Mouse (Mus musculus): Measurements from ENCODE around the gene Dffa. TPM values are rescaled to one million over a fixed set of nuclear protein-coding genes. Genes with fewer than 3 reads are reported as not detected.
A peak's percentile ranks its signal among the peaks of the same experiment; 100 is the strongest.

The Dffa gene
- polyA plus RNA-seq, 1 experiment from 2014 or later: 23.3 TPM

DNA sequence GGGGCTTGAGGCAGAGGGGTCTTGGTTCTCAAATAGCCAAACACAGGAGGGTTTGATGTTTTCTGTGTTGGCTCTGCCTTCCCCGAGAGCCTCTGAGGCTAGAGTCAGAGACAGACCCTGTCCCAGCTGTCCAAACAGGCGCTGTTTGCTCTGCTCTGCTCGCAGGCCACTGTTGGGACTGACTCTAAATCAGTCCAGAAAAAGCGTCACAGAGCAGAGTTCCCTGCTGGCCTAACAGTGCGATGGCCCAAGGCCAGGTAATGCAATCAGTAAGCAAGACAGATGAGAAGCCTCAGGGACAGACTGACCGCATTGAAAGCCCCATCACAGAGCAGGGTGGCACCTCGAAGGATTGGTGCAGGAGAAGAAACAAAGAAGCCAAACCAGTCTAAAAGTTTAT lies 45.7 kb downstream of the Dffa start:
- H3K27ac ChIP-seq (ENCODE audit: low read length): no peak overlapping the region
- no peaks in the 10 kb centered on the region for H3K4me1 ChIP-seq (ENCODE audit: control insufficient read depth, insufficient read depth, low read length)
- ATAC-seq: no peak
- H3K9me3 ChIP-seq (replicated peaks; ENCODE audit: control insufficient read depth, low read length, poor library complexity, severe bottlenecking): no peaks in the 10 kb centered on the region
- no peaks in the 10 kb centered on the region for H3K27me3 ChIP-seq (ENCODE audit: control insufficient read depth, insufficient read depth, low read depth, low read length)
- H3K4me2 ChIP-seq (ENCODE audit: low read length): no peak overlapping the region
- no peak overlapping the region for H3K4me3 ChIP-seq (ENCODE audit: low read depth, low read length)
- no peak overlapping the region for H3K9ac ChIP-seq (ENCODE audit: low read depth, low read length)
- peaks cover 37% of the 10 kb centered on the region for H3K36me3 ChIP-seq (ENCODE audit: control insufficient read depth, insufficient read depth, low read length)
- 84% methylated on average over 7 of the region's 7 CpGs for WGBS

DNA sequence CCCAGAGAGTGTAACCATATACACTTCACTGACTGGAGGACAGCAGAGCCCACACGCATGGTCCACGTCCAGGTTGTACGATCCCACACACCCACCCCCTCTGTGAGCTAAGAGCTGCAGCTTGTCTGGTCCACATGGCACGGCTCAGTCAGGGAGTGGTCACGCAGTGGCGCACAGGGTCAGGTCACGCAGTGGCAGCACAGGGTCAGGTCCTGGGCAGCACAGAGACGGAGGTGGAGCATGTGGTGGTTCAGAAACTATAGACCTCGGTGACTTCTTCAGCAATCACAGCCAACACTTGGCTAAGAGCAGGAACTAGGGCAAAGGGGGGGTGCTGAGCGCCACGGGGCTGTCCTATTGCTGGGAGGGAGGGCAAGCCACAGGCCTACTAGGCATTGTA lies 46.3 kb downstream of the Dffa start:
- Histone ChIP-seq H3K4me3 (ENCODE audit: low read depth, low read length) (no peak overlapping the region), H3K9me3 (replicated peaks; ENCODE audit: control insufficient read depth, low read length, poor library complexity, severe bottlenecking) (no peaks in the 10 kb centered on the region), H3K36me3 (ENCODE audit: control insufficient read depth, insufficient read depth, low read length) (peaks cover 43% of the 10 kb centered on the region), H3K27me3 (ENCODE audit: control insufficient read depth, insufficient read depth, low read depth, low read length) (no peaks in the 10 kb centered on the region), H3K4me2 (ENCODE audit: low read length) (no peak overlapping the region), H3K9ac (ENCODE audit: low read depth, low read length) (no peak overlapping the region), H3K4me1 (ENCODE audit: control insufficient read depth, insufficient read depth, low read length) (no peaks in the 10 kb centered on the region), H3K27ac (ENCODE audit: low read length) (no peak overlapping the region)
- no peak for ATAC-seq
- 77% methylated on average over 11 of the region's 11 CpGs for WGBS

DNA sequence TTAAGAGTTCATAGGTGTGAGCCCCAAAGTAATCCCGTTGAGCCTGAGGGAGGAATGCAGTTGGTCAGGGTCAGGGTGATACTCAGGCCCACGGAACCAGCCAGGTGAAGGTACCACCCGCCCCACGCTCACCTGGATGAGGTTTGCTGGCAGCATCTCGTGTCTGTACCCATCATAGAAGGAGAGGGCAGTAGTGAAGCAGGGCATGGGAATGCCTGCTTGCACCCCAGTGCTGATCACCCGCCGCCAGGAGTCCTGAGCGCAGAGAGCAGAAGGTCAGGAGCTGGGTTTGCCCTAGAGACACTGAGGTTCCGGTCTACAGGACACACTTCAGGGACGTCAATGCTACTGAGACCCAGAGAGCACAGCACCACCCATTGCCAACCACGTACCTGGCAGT lies 46.8 kb downstream of the Dffa start:
- Histone ChIP-seq H3K4me2 (ENCODE audit: low read length) (no peak overlapping the region), H3K36me3 (ENCODE audit: control insufficient read depth, insufficient read depth, low read length) (peaks cover 47% of the 10 kb centered on the region), H3K27me3 (ENCODE audit: control insufficient read depth, insufficient read depth, low read depth, low read length) (no peaks in the 10 kb centered on the region), H3K4me1 (ENCODE audit: control insufficient read depth, insufficient read depth, low read length) (no peaks in the 10 kb centered on the region), H3K27ac (ENCODE audit: low read length) (no peak overlapping the region), H3K9me3 (replicated peaks; ENCODE audit: control insufficient read depth, low read length, poor library complexity, severe bottlenecking) (no peaks in the 10 kb centered on the region), H3K4me3 (ENCODE audit: low read depth, low read length) (no peak overlapping the region), H3K9ac (ENCODE audit: low read depth, low read length) (no peak overlapping the region)
- no peak for ATAC-seq
- 95% methylated on average over 11 of the region's 11 CpGs for whole genome bisulfite sequencing

DNA sequence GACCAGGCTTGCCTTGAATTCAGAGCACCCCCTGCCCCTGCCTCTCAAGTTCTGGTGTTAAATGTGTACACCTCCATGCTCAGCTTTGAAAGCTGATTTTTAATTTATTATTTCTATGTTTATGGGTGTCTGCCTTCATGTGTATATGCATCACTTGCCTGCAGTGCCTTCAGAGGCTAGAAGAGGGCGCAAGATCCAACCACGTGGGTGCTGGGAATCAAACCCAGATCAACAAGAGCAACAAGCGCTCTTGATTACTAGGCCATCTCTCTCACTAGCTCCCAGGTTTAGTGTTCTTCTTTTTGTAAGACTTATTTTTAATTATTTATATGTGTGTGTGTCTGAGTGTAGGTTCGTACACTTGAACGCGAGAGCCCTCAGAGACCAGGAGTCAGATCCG lies 50.9 kb downstream of the Dffa start:
- Histone ChIP-seq H3K9ac (ENCODE audit: low read depth, low read length) (no peak overlapping the region), H3K36me3 (ENCODE audit: control insufficient read depth, insufficient read depth, low read length) (peaks cover 70% of the 10 kb centered on the region), H3K4me1 (ENCODE audit: control insufficient read depth, insufficient read depth, low read length) (no peaks in the 10 kb centered on the region), H3K27ac (ENCODE audit: low read length) (no peak overlapping the region), H3K4me3 (ENCODE audit: low read depth, low read length) (no peak overlapping the region), H3K4me2 (ENCODE audit: low read length) (no peak overlapping the region), H3K9me3 (replicated peaks; ENCODE audit: control insufficient read depth, low read length, poor library complexity, severe bottlenecking) (no peaks in the 10 kb centered on the region), H3K27me3 (ENCODE audit: control insufficient read depth, insufficient read depth, low read depth, low read length) (no peaks in the 10 kb centered on the region)
- WGBS: 97% methylated on average over 7 of the region's 7 CpGs
- ATAC-seq: no peak

DNA sequence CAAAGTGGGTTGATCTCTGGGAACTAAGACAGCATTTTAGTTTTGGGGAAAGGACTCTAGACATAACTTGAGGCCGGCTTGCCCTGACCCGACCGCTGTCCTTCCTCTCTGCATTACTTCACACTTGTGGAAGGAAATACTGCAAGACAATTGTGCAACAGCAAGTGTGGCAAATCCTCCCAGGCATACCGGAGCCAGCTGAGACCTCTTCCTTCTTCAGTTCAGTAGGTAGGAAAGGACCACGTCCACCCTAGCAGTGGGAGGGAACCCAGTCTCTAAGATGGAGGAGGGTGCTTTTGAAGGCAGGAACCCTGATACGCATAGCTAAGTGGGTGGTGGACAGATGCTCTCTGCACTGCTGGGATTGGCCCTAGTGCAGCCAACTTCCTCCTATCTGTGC lies 51.8 kb downstream of the Dffa start:
- Histone ChIP-seq H3K4me2 (ENCODE audit: low read length) (no peak overlapping the region), H3K27ac (ENCODE audit: low read length) (no peak overlapping the region), H3K4me3 (ENCODE audit: low read depth, low read length) (no peak overlapping the region), H3K9ac (ENCODE audit: low read depth, low read length) (no peak overlapping the region), H3K27me3 (ENCODE audit: control insufficient read depth, insufficient read depth, low read depth, low read length) (no peaks in the 10 kb centered on the region), H3K36me3 (ENCODE audit: control insufficient read depth, insufficient read depth, low read length) (peaks cover 73% of the 10 kb centered on the region), H3K9me3 (replicated peaks; ENCODE audit: control insufficient read depth, low read length, poor library complexity, severe bottlenecking) (no peaks in the 10 kb centered on the region), H3K4me1 (ENCODE audit: control insufficient read depth, insufficient read depth, low read length) (no peaks in the 10 kb centered on the region)
- no peak for ATAC-seq
- WGBS: 93% methylated on average over 6 of the region's 6 CpGs

DNA sequence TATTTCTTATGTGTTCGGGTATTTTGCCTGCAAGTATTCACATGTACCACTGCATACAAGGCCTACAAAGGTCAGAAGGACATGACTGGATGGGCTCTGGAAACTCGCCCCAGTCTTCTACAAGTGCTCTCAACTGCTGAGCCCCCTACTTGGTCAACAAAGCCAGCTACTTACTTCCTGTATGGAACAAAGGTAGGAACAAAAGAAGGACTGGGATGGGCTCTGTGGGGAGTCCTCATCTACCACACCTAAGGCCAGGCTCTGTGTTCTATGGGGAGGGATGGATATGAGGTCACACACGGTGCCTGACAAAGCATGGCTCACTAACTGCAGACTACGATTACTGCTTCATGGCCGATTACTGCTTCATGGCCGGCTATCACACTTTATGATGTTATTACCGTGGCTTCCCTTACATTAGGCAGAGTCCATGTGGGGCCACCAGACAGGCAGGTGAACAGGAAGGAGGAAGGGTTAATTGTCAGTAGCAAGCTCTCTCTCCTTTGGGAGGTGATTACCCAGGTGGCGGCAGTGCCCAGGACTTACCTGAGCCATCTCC lies 53.5 kb downstream of the Dffa start:
- Histone ChIP-seq H3K36me3 (ENCODE audit: control insufficient read depth, insufficient read depth, low read length) (peaks cover 66% of the 10 kb centered on the region), H3K27me3 (ENCODE audit: control insufficient read depth, insufficient read depth, low read depth, low read length) (no peaks in the 10 kb centered on the region), H3K4me1 (ENCODE audit: control insufficient read depth, insufficient read depth, low read length) (no peaks in the 10 kb centered on the region), H3K9me3 (replicated peaks; ENCODE audit: control insufficient read depth, low read length, poor library complexity, severe bottlenecking) (no peaks in the 10 kb centered on the region), H3K4me3 (ENCODE audit: low read depth, low read length) (no peak overlapping the region), H3K4me2 (ENCODE audit: low read length) (no peak overlapping the region), H3K27ac (ENCODE audit: low read length) (no peak overlapping the region), H3K9ac (ENCODE audit: low read depth, low read length) (no peak overlapping the region)
- WGBS: 91% methylated on average over 8 of the region's 8 CpGs
- ATAC-seq: no peak

DNA sequence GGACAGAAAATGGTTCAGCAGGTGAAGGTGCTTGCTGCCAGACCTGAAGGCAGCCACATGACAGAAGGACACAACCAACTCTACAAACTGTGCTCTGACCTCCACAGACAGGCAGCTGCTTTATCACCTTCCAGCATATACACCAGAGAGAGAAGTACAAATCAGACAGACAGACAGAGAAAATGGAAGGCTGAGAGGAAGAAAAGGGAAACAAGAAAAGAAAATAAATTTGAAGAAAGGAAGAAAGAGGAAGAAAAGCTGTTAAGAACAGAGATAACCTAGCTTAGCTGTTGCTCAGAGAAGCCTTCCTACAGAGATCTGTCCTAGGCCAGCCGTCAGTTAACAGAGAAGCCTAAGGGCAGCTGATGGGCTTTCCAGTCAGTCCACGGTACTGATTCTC lies 55.3 kb downstream of the Dffa start:
- peaks cover 49% of the 10 kb centered on the region for H3K36me3 ChIP-seq (ENCODE audit: control insufficient read depth, insufficient read depth, low read length)
- no peak for ATAC-seq
- H3K27ac ChIP-seq (ENCODE audit: low read length): no peak overlapping the region
- H3K9ac ChIP-seq (ENCODE audit: low read depth, low read length): peak overlapping the region; percentile 34; the same call in 1 of the 2 replicates
- H3K4me3 ChIP-seq (ENCODE audit: low read depth, low read length): no peak overlapping the region
- no peak overlapping the region for H3K4me2 ChIP-seq (ENCODE audit: low read length)
- WGBS: 94% methylated on average over 2 of the region's 2 CpGs
- no peaks in the 10 kb centered on the region for H3K9me3 ChIP-seq (replicated peaks; ENCODE audit: control insufficient read depth, low read length, poor library complexity, severe bottlenecking)
- no peaks in the 10 kb centered on the region for H3K4me1 ChIP-seq (ENCODE audit: control insufficient read depth, insufficient read depth, low read length)
- no peaks in the 10 kb centered on the region for H3K27me3 ChIP-seq (ENCODE audit: control insufficient read depth, insufficient read depth, low read depth, low read length)

DNA sequence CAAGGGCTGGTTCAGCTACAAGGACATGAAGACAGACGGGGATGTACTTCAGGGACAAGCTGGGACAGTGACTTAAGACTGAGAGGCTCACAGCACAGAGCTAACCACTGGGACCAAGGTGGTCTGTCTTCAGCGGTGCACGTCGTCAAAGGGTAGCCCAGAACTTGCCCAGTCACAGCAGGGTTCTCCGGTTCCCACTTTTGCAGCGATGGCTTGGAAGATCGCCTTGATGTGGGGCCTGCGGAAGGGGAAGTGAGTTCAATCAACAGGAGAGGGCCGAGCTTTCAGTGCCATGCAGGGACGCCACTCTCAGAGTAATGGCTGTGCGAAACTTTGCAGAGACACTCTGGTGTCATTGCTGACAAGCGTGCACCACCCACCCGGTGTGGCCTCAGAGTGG lies 55.9 kb downstream of the Dffa start:
- Histone ChIP-seq H3K27ac (ENCODE audit: low read length) (no peak overlapping the region), H3K4me2 (ENCODE audit: low read length) (no peak overlapping the region), H3K36me3 (ENCODE audit: control insufficient read depth, insufficient read depth, low read length) (peaks cover 47% of the 10 kb centered on the region), H3K27me3 (ENCODE audit: control insufficient read depth, insufficient read depth, low read depth, low read length) (no peaks in the 10 kb centered on the region), H3K9me3 (replicated peaks; ENCODE audit: control insufficient read depth, low read length, poor library complexity, severe bottlenecking) (no peaks in the 10 kb centered on the region), H3K9ac (ENCODE audit: low read depth, low read length) (no peak overlapping the region), H3K4me3 (ENCODE audit: low read depth, low read length) (no peak overlapping the region), H3K4me1 (ENCODE audit: control insufficient read depth, insufficient read depth, low read length) (no peaks in the 10 kb centered on the region; the same call in 1 of the 2 replicates)
- no peak for ATAC-seq
- 91% methylated on average over 13 of the region's 13 CpGs for WGBS

DNA sequence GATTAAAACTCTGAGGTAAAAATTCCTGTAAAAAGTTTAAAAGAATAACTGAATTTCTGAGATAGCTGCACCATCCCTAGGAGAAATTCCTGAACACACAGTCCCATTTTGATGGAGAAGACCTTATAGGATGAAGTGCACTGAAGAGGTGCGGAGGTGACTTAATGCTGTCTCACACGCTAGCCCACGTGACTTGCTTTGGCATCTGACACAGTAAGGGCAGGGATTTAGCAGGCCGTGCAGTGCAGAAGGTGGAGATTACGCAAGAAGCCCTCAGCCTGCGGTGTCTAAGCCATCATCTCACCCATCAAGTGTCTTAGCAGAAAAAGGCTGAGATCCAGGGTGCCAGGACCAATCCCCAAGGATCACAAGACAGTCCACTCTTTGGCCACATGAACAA lies 57.2 kb downstream of the Dffa start:
- Histone ChIP-seq H3K27me3 (ENCODE audit: control insufficient read depth, insufficient read depth, low read depth, low read length) (no peaks in the 10 kb centered on the region), H3K27ac (ENCODE audit: low read length) (no peak overlapping the region), H3K4me3 (ENCODE audit: low read depth, low read length) (no peak overlapping the region), H3K4me2 (ENCODE audit: low read length) (no peak overlapping the region), H3K4me1 (ENCODE audit: control insufficient read depth, insufficient read depth, low read length) (peaks cover 9% of the 10 kb centered on the region), H3K9ac (ENCODE audit: low read depth, low read length) (no peak overlapping the region), H3K9me3 (replicated peaks; ENCODE audit: control insufficient read depth, low read length, poor library complexity, severe bottlenecking) (no peaks in the 10 kb centered on the region), H3K36me3 (ENCODE audit: control insufficient read depth, insufficient read depth, low read length) (peaks cover 36% of the 10 kb centered on the region)
- WGBS: 94% methylated on average over 6 of the region's 6 CpGs
- no peak for ATAC-seq
